Mouse (Mus musculus): Measurements from ENCODE around the gene Camkmt. TPM values are rescaled to one million over a fixed set of nuclear protein-coding genes. Genes with fewer than 3 reads are reported as not detected.
A peak's percentile ranks its signal among the peaks of the same experiment; 100 is the strongest.

Camkmt gene
- polyA plus RNA-seq, 1 experiment from 2014 or later: 7.0 TPM

- no peak overlapping the region for H3K4me3 ChIP-seq (ENCODE audit: low read depth, low read length)
- WGBS (ENCODE audit: insufficient replicate concordance): 6% methylated on average over 8 of the region's 8 CpGs
- no peak overlapping the region for H3K27ac ChIP-seq (ENCODE audit: low read depth, low read length)
- H3K4me1 ChIP-seq (ENCODE audit: control insufficient read depth, insufficient read depth, low read length): no peaks in the 10 kb centered on the region
- no peak overlapping the region for H3K4me2 ChIP-seq
- H3K27me3 ChIP-seq (ENCODE audit: control insufficient read depth, insufficient read depth, low read length): peaks cover 78% of the 10 kb centered on the region
- ATAC-seq (replicated peaks; ENCODE audit: insufficient number of reproducible peaks, low FRiP score, low TSS enrichment): no peak
- H3K9me3 ChIP-seq (replicated peaks; ENCODE audit: control insufficient read depth, low read length): no peaks in the 10 kb centered on the region
- H3K36me3 ChIP-seq (ENCODE audit: control insufficient read depth, insufficient read depth, low read length): no peaks in the 10 kb centered on the region
- H3K9ac ChIP-seq (ENCODE audit: low read depth, low read length): no peak overlapping the region
These were observed 383.5 kb downstream of the Camkmt start for GRCm38 (mm10) chr17:85473881-85474280.

GRCm38 (mm10) chr17:85481241-85481640 is 390.9 kb downstream of the Camkmt start:
- no peak overlapping the region for H3K4me2 ChIP-seq
- no peak for ATAC-seq (replicated peaks; ENCODE audit: insufficient number of reproducible peaks, low FRiP score, low TSS enrichment)
- no peak overlapping the region for H3K27ac ChIP-seq (ENCODE audit: low read depth, low read length)
- no peak overlapping the region for H3K4me3 ChIP-seq (ENCODE audit: low read depth, low read length)
- peaks cover 74% of the 10 kb centered on the region for H3K27me3 ChIP-seq (ENCODE audit: control insufficient read depth, insufficient read depth, low read length)
- H3K9me3 ChIP-seq (replicated peaks; ENCODE audit: control insufficient read depth, low read length): no peaks in the 10 kb centered on the region
- H3K9ac ChIP-seq (ENCODE audit: low read depth, low read length): no peak overlapping the region
- 88% methylated on average over 8 of the region's 8 CpGs for WGBS (ENCODE audit: insufficient replicate concordance)
- H3K4me1 ChIP-seq (ENCODE audit: control insufficient read depth, insufficient read depth, low read length): no peaks in the 10 kb centered on the region
- H3K36me3 ChIP-seq (ENCODE audit: control insufficient read depth, insufficient read depth, low read length): no peaks in the 10 kb centered on the region

GRCm38 (mm10) chr17:85483086-85483485 is 392.7 kb downstream of the Camkmt start:
- no peaks in the 10 kb centered on the region for H3K9me3 ChIP-seq (replicated peaks; ENCODE audit: control insufficient read depth, low read length)
- peaks cover 5% of the 10 kb centered on the region; the same call in 1 of the 2 replicates for H3K4me1 ChIP-seq (ENCODE audit: control insufficient read depth, insufficient read depth, low read length)
- no peak overlapping the region for H3K4me3 ChIP-seq (ENCODE audit: low read depth, low read length)
- 89% methylated on average over 5 of the region's 5 CpGs for WGBS (ENCODE audit: insufficient replicate concordance)
- peaks cover 82% of the 10 kb centered on the region for H3K27me3 ChIP-seq (ENCODE audit: control insufficient read depth, insufficient read depth, low read length)
- no peak for ATAC-seq (replicated peaks; ENCODE audit: insufficient number of reproducible peaks, low FRiP score, low TSS enrichment)
- H3K9ac ChIP-seq (ENCODE audit: low read depth, low read length): no peak overlapping the region
- H3K27ac ChIP-seq (ENCODE audit: low read depth, low read length): no peak overlapping the region
- H3K36me3 ChIP-seq (ENCODE audit: control insufficient read depth, insufficient read depth, low read length): no peaks in the 10 kb centered on the region
- H3K4me2 ChIP-seq: no peak overlapping the region

- Histone ChIP-seq H3K27me3 (ENCODE audit: control insufficient read depth, insufficient read depth, low read length) (peaks cover 84% of the 10 kb centered on the region), H3K36me3 (ENCODE audit: control insufficient read depth, insufficient read depth, low read length) (no peaks in the 10 kb centered on the region), H3K9me3 (replicated peaks; ENCODE audit: control insufficient read depth, low read length) (no peaks in the 10 kb centered on the region), H3K4me3 (ENCODE audit: low read depth, low read length) (no peak overlapping the region), H3K4me2 (no peak overlapping the region), H3K9ac (ENCODE audit: low read depth, low read length) (no peak overlapping the region), H3K4me1 (ENCODE audit: control insufficient read depth, insufficient read depth, low read length) (peaks cover 5% of the 10 kb centered on the region; the same call in 1 of the 2 replicates), H3K27ac (ENCODE audit: low read depth, low read length) (no peak overlapping the region)
- ATAC-seq (replicated peaks; ENCODE audit: insufficient number of reproducible peaks, low FRiP score, low TSS enrichment): no peak
- 32% methylated on average over 8 of the region's 8 CpGs for WGBS (ENCODE audit: insufficient replicate concordance)
These were observed 393.7 kb downstream of the Camkmt start for GRCm38 (mm10) chr17:85484015-85484414.

- H3K36me3 ChIP-seq (ENCODE audit: control insufficient read depth, insufficient read depth, low read length): no peaks in the 10 kb centered on the region
- H3K4me1 ChIP-seq (ENCODE audit: control insufficient read depth, insufficient read depth, low read length): peaks cover 5% of the 10 kb centered on the region; the same call in 1 of the 2 replicates
- H3K9ac ChIP-seq (ENCODE audit: low read depth, low read length): no peak overlapping the region
- 36% methylated on average over 5 of the region's 5 CpGs for WGBS (ENCODE audit: insufficient replicate concordance)
- H3K27me3 ChIP-seq (ENCODE audit: control insufficient read depth, insufficient read depth, low read length): peaks cover 89% of the 10 kb centered on the region
- H3K4me2 ChIP-seq: 0 out of 2 replicates have a peak overlapping the region, but pooled peaks have one; percentile 58
- no peak overlapping the region for H3K4me3 ChIP-seq (ENCODE audit: low read depth, low read length)
- no peaks in the 10 kb centered on the region for H3K9me3 ChIP-seq (replicated peaks; ENCODE audit: control insufficient read depth, low read length)
- no peak overlapping the region for H3K27ac ChIP-seq (ENCODE audit: low read depth, low read length)
- no peak for ATAC-seq (replicated peaks; ENCODE audit: insufficient number of reproducible peaks, low FRiP score, low TSS enrichment)
These were observed 394.2 kb downstream of the Camkmt start for GRCm38 (mm10) chr17:85484526-85484925.

- peaks cover 92% of the 10 kb centered on the region for H3K27me3 ChIP-seq (ENCODE audit: control insufficient read depth, insufficient read depth, low read length)
- peak overlapping the region; percentile 58 for H3K4me2 ChIP-seq
- no peak overlapping the region for H3K27ac ChIP-seq (ENCODE audit: low read depth, low read length)
- WGBS (ENCODE audit: insufficient replicate concordance): 1% methylated on average over 30 of the region's 30 CpGs
- no peaks in the 10 kb centered on the region for H3K36me3 ChIP-seq (ENCODE audit: control insufficient read depth, insufficient read depth, low read length)
- H3K9me3 ChIP-seq (replicated peaks; ENCODE audit: control insufficient read depth, low read length): no peaks in the 10 kb centered on the region
- peak overlapping the region; percentile 13; the same call in 1 of the 2 replicates for H3K4me3 ChIP-seq (ENCODE audit: low read depth, low read length)
- peaks cover 5% of the 10 kb centered on the region; the same call in 1 of the 2 replicates for H3K4me1 ChIP-seq (ENCODE audit: control insufficient read depth, insufficient read depth, low read length)
- no peak overlapping the region for H3K9ac ChIP-seq (ENCODE audit: low read depth, low read length)
- no peak for ATAC-seq (replicated peaks; ENCODE audit: insufficient number of reproducible peaks, low FRiP score, low TSS enrichment)
These were observed 395.0 kb downstream of the Camkmt start for GRCm38 (mm10) chr17:85485065-85485945.

- WGBS (ENCODE audit: insufficient replicate concordance): 2% methylated on average over 14 of the region's 14 CpGs
- Histone ChIP-seq H3K36me3 (ENCODE audit: control insufficient read depth, insufficient read depth, low read length) (no peaks in the 10 kb centered on the region), H3K4me2 (peak overlapping the region; percentile 58), H3K9me3 (replicated peaks; ENCODE audit: control insufficient read depth, low read length) (no peaks in the 10 kb centered on the region), H3K4me3 (ENCODE audit: low read depth, low read length) (peak overlapping the region; percentile 36), H3K4me1 (ENCODE audit: control insufficient read depth, insufficient read depth, low read length) (peaks cover 5% of the 10 kb centered on the region; the same call in 1 of the 2 replicates), H3K9ac (ENCODE audit: low read depth, low read length) (no peak overlapping the region), H3K27me3 (ENCODE audit: control insufficient read depth, insufficient read depth, low read length) (peaks cover 89% of the 10 kb centered on the region), H3K27ac (ENCODE audit: low read depth, low read length) (no peak overlapping the region)
- ATAC-seq (replicated peaks; ENCODE audit: insufficient number of reproducible peaks, low FRiP score, low TSS enrichment): no peak
These were observed 395.7 kb downstream of the Camkmt start for GRCm38 (mm10) chr17:85485946-85486533.

GRCm38 (mm10) chr17:85486585-85487480 is 396.5 kb downstream of the Camkmt start:
- Histone ChIP-seq H3K4me1 (ENCODE audit: control insufficient read depth, insufficient read depth, low read length) (peaks cover 5% of the 10 kb centered on the region; the same call in 1 of the 2 replicates), H3K9ac (ENCODE audit: low read depth, low read length) (no peak overlapping the region)
- WGBS (ENCODE audit: insufficient replicate concordance): 3% methylated on average over 52 of the region's 52 CpGs

More at GRCm38 (mm10) chr17:85486585-85487480, 396.5 kb downstream of the Camkmt start:
- ATAC-seq (replicated peaks; ENCODE audit: insufficient number of reproducible peaks, low FRiP score, low TSS enrichment): no peak
- Histone ChIP-seq H3K4me3 (ENCODE audit: low read depth, low read length) (peak overlapping the region; percentile 36), H3K27ac (ENCODE audit: low read depth, low read length) (no peak overlapping the region), H3K9me3 (replicated peaks; ENCODE audit: control insufficient read depth, low read length) (no peaks in the 10 kb centered on the region), H3K36me3 (ENCODE audit: control insufficient read depth, insufficient read depth, low read length) (no peaks in the 10 kb centered on the region), H3K4me2 (peak overlapping the region; percentile 58), H3K27me3 (ENCODE audit: control insufficient read depth, insufficient read depth, low read length) (peaks cover 89% of the 10 kb centered on the region)
